Mouse (Mus musculus) erythroblast, embryonic 14.5 days (primary cell): ENCODE measurements around the gene Zfp827. TPM values are rescaled to one million over a fixed set of nuclear protein-coding genes. Genes with fewer than 3 reads are reported as not detected.

Source experiments
- H3K27me3 ChIP-seq: 2 replicates; pipeline ENCODE4 v1.6.1; 2012; ENCODE audit warnings: inconsistent platforms; ENCODE audit not compliant: control insufficient read depth
- H3K36me3 ChIP-seq: 2 replicates; pipeline ENCODE4 v1.6.1; 2012; ENCODE audit warnings: mild to moderate bottlenecking, inconsistent platforms; ENCODE audit not compliant: control insufficient read depth
- H3K4me1 ChIP-seq: 2 replicates; pipeline ENCODE4 v1.6.1; 2012; ENCODE audit warnings: inconsistent platforms; ENCODE audit not compliant: control insufficient read depth
- H3K4me3 ChIP-seq: replicated peaks from 2 replicates; pipeline ENCODE3; 2012; ENCODE audit warnings: moderate library complexity, mild to moderate bottlenecking, inconsistent platforms
- H3K9me3 ChIP-seq: 2 replicates; pipeline ENCODE4 v1.6.1; 2012; ENCODE audit warnings: low read length, inconsistent platforms, mixed read lengths; ENCODE audit not compliant: control insufficient read depth
- GATA1 ChIP-seq: IDR thresholded peaks from 2 replicates; pipeline ENCODE4 v1.6.1; 2012; ENCODE audit warnings: low read length, inconsistent platforms, mixed read lengths
- TAL1 ChIP-seq: IDR thresholded peaks from 3 replicates; pipeline ENCODE4 v1.6.1; 2012; ENCODE audit warnings: low read length, inconsistent platforms, mixed read lengths
- polyA plus RNA-seq: library from polyadenylated mRNA; stranded (reverse); fragments of >175 nt; gene quantifications from 2 replicates; pipeline ENCODE4 v1.2.3, GENCODE M21; 2012

Gene Zfp827
- polyA plus RNA-seq, 1 experiment = 0.03 TPM

- Histone ChIP-seq H3K4me1 (no peaks in the 10 kb centered on the region), H3K4me3 (no peak overlapping the region), H3K36me3 (no peaks in the 10 kb centered on the region), H3K27me3 (no peaks in the 10 kb centered on the region), H3K9me3 (no peaks in the 10 kb centered on the region)
- TF ChIP-seq TAL1 (no peak), GATA1 (no peak)
These were observed 197.8 kb downstream of the Zfp827 start for GRCm38 (mm10) chr8:79226046-79226445.

- no peaks in the 10 kb centered on the region for H3K36me3 ChIP-seq
- no peaks in the 10 kb centered on the region for H3K27me3 ChIP-seq
- no peak overlapping the region for H3K4me3 ChIP-seq
- no peaks in the 10 kb centered on the region; the same call in 1 of the 2 replicates for H3K9me3 ChIP-seq
- H3K4me1 ChIP-seq = no peaks in the 10 kb centered on the region
- TF ChIP-seq GATA1 (no peak), TAL1 (no peak)
These were observed 199.0 kb downstream of the Zfp827 start for GRCm38 (mm10) chr8:79227194-79227593.

- H3K36me3 ChIP-seq = no peaks in the 10 kb centered on the region
- no peak for TF ChIP-seq GATA1
- H3K27me3 ChIP-seq = no peaks in the 10 kb centered on the region
- H3K4me1 ChIP-seq = no peaks in the 10 kb centered on the region
- H3K4me3 ChIP-seq = no peak overlapping the region
- no peaks in the 10 kb centered on the region; the same call in 1 of the 2 replicates for H3K9me3 ChIP-seq
These were observed 199.7 kb downstream of the Zfp827 start for GRCm38 (mm10) chr8:79227916-79228315.

GRCm38 (mm10) chr8:79229266-79229888 is 201.1 kb downstream of the Zfp827 start:
- no peaks in the 10 kb centered on the region for H3K36me3 ChIP-seq
- no peaks in the 10 kb centered on the region for H3K27me3 ChIP-seq
- H3K9me3 ChIP-seq = no peaks in the 10 kb centered on the region; the same call in 1 of the 2 replicates
- no peaks in the 10 kb centered on the region for H3K4me1 ChIP-seq
- H3K4me3 ChIP-seq = no peak overlapping the region
- TF ChIP-seq GATA1 (no peak), TAL1 (no peak)

GRCm38 (mm10) chr8:79239320-79239719 is 211.1 kb downstream of the Zfp827 start:
- Histone ChIP-seq H3K4me3 (no peak overlapping the region), H3K9me3 (no peaks in the 10 kb centered on the region), H3K27me3 (no peaks in the 10 kb centered on the region), H3K4me1 (no peaks in the 10 kb centered on the region), H3K36me3 (no peaks in the 10 kb centered on the region)
- TF ChIP-seq GATA1 = no peak

GRCm38 (mm10) chr8:79239996-79240395 is 211.8 kb downstream of the Zfp827 start:
- no peak for TF ChIP-seq TAL1
- no peak for TF ChIP-seq GATA1

More at GRCm38 (mm10) chr8:79239996-79240395, 211.8 kb downstream of the Zfp827 start:
- Histone ChIP-seq H3K27me3 (no peaks in the 10 kb centered on the region), H3K36me3 (no peaks in the 10 kb centered on the region), H3K4me3 (no peak overlapping the region), H3K4me1 (no peaks in the 10 kb centered on the region), H3K9me3 (no peaks in the 10 kb centered on the region)

Other genes starting within 250 kb of the Zfp827 start
- 0.54 and 0.67 TPM in 2 replicates for gene Lsm6, start 207.3 kb upstream of the Zfp827 start, polyA plus RNA-seq
- not detected in 2 replicates for gene 1700011L22Rik, start 220.1 kb downstream of the Zfp827 start, polyA plus RNA-seq